Mouse (Mus musculus) thymus, postnatal 14 days (tissue): ENCODE data around the gene Tnk2.

Experiments
- DNase-seq: peaks from one replicate; pipeline ENCODE4 v3.0.0; 2021

Tnk2 gene

GRCm38 (mm10) chr16:32715364-32715763 lies 71.7 kb downstream of the Tnk2 start:
- DNase-seq = no peak

- no peak for DNase-seq
Observed at GRCm38 (mm10) chr16:32723163-32723562, 79.5 kb downstream of the Tnk2 start.

DNA sequence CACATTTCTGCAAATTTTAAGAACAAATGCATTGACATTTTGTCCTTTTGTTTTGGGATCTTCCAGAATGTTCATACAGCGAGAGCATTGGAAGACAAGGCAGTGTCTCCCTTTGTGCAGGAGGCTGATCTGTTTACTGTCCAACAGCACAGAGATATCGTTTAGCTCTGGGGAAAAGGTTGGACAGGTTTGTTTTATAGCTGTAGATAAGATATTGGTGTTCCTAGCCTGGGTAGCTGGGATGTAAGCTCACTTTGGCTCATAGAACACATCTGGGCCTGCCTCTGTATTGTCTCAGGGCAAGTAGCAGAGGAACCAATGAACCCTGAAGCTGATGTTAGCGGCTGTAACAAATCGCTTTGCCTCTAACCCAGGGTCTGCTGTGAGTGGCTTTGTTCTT lies 80.1 kb downstream of the Tnk2 start:
- no peak for DNase-seq

GRCm38 (mm10) chr16:32724259-32724658 lies 80.6 kb downstream of the Tnk2 start:
- no peak for DNase-seq

DNA sequence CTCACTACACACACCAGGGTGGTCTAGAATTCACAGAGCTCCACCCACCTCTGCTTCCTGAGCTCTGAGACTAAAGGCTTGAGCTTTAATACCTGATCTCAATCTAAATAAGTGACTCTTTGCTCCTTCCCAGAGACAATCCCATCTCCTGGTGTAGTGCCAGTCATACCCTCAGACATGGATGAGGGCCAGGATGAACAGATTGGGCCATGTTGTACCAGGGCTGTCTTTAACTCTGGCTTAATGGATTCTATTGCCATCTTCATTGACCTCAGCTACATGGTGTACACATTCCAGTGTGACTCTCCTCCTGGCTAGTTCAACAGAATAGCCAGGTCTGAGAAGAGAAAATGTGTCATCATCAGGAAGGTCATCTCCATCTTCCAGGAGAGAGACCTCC lies 82.8 kb downstream of the Tnk2 start:
- no peak for DNase-seq

DNA sequence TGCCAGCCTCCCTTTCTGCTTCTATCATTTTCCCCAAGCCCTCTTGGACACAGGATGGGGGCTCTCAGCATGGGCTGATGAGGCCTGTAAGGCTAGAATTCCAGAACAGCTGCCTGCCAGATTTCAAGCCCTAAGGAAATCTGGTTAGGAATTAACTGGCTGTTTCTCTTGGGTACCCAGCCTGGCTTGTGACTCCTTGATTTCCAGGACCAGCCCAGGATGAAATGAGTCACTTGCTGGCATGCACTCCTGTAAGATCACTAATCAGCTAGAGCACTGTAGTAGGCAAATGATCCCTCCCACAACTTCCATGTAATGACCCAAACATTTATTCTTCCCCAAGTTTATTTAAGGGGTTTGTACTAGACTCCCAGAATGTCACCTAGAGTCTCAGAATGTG lies 84.6 kb downstream of the Tnk2 start:
- no peak for DNase-seq

DNA sequence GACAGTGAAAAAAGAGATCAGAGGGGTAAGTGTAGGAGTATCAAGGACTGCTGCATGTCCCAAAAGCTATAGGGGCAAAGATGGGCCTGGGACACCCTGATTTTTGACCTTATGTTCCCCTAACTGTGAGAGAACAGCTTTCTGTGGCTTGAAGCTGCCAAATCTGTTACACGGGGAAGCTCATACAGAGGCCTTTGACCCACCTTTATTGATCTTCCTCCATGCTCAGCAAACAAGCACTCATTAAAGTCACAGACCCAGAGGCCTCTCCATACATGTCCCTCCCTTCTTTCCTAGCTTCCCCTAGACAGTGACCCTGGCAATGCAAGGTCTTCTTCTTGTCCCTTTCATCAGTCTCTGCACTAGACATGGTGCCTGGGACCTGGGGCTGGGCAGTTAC lies 85.1 kb downstream of the Tnk2 start:
- DNase-seq = no peak
